Mouse (Mus musculus) right cerebral cortex, postnatal 4 days (tissue): ENCODE measurements around the gene Mllt11.

Experiments used
- DNase-seq: peaks from one replicate; pipeline ENCODE4 v3.0.0-alpha.2; 2022

Mllt11 gene

GRCm38 (mm10) chr3:95231298-95232221 is at the start of gene Mllt11:
Gene Mllt11 (minus strand): TSS chr3:95232171.
- DNase-seq, result no peak

GRCm38 (mm10) chr3:95281216-95282126 is 49.5 kb upstream of the Mllt11 start, which contains the start of the genes Mindy1 and Prune1:
Gene Mindy1 (plus strand): TSS chr3:95281345.
Gene Prune1 (minus strand): TSS chr3:95282076.
- DNase-seq, result peak; percentile 99

DNA sequence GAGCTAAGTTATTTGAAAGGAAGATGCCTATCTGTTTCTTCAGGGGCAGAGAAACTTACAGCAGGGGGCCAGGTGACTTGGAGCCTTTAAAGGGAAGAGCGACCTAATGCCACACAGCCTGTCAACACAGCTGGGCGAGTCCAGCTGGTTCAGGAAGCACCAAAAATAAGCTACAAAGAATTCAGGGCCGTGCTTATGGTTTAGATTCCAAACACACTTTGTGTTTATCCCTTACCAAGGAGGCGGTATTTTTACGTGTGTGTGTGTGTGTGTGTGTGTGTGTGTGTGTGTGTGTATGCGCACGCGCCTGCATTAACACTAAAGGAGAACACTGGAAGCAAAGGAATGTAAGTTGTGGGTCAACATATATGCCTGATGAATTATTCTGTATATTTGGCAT is 48.8 kb upstream of the Mllt11 start:
- DNase-seq, result peak; percentile 29

DNA sequence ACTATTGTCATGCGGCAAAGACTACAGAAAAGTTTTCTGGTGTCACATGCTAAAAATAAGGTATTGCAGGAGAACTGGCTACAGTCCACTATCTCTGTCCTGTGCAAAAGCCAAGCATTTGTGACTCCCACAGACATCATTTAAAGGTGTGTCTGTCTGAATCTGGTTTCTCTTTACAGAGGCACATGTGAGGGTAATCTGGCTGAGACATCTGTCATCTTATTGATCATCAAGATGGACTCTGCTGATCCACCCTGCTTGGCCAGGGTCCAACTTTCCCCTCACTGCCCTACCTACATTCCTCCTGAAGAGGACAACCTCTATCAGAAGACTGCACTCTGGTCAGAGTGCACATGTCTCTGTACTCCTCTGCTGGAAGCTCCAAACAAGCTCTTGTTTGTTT is 45.2 kb upstream of the Mllt11 start:
- no peak for DNase-seq

GRCm38 (mm10) chr3:95276428-95276934 is 44.5 kb upstream of the Mllt11 start:
- no peak for DNase-seq

GRCm38 (mm10) chr3:95275161-95275560 is 43.2 kb upstream of the Mllt11 start:
- DNase-seq, result no peak

DNA sequence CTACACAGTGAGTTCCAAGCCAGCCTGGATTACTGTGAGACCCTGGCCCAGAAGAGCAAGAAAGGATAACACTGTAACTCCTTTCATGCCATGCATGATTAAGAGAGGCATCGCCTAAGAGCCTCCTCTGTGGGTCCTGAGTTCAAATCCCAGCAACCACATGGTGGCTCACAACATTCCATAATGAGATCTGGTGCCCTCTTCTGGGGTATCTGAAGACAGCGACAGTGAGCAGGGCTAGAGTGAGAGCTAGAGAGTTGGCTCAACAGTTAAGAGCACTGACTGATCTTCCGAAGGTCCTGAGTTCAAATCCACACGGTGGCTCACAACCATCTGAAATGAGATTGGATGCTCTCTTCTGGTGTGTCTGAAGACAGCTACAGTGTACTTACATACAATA is 42.5 kb upstream of the Mllt11 start:
- no peak for DNase-seq

GRCm38 (mm10) chr3:95273471-95273870 is 41.5 kb upstream of the Mllt11 start:
- DNase-seq, result no peak

DNA sequence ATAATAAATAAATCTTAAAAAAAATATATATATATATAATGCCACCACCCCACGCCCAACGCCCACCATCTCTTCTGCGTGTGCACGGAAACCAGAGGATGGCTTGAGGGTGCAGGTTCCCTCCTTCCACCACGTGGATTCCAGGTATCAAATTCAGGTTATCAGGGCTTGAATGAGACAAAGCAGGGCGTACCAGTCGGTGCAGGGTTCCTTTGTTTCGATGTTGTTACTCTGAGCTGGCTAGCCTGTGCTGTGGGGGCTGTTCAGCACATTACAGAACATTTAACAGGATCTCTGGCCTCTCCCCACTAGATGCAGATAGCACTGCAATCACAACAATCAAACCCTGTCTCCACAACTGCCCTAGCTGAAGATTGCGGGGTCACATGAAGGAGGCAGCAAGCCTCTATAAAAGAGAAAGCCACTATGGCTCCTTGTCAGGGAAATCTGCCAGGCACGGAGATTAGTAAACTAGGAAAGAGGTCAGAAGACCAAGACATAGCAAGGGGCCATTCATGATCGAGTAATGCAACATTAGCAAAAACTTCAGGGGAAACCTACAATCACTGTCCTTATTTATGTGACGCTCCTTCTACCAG is 38.9 kb upstream of the Mllt11 start:
- no peak for DNase-seq

- no peak for DNase-seq
Observed at GRCm38 (mm10) chr3:95269789-95270188, 37.8 kb upstream of the Mllt11 start.

- DNase-seq, result no peak
Observed at GRCm38 (mm10) chr3:95267855-95268254, 35.9 kb upstream of the Mllt11 start.

DNA sequence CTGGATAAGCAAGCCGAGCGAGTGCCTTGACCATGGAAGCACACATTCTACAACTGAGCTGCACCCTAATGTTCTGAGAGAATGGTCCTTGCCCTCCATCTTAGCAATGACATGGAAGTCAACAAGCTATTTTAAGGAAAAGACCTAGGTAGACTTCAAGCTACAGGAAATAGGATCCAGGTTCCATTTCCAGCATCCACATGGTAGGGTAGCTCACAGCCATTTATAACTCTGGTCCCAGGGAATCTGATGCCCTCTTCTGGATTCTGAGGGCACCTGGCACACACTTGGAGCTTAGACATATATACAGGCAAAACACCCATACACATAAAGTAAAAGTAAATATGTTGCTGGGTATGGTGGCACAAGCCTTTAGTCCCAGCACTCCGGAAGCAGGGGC is 34.1 kb upstream of the Mllt11 start:
- DNase-seq, result no peak

DNA sequence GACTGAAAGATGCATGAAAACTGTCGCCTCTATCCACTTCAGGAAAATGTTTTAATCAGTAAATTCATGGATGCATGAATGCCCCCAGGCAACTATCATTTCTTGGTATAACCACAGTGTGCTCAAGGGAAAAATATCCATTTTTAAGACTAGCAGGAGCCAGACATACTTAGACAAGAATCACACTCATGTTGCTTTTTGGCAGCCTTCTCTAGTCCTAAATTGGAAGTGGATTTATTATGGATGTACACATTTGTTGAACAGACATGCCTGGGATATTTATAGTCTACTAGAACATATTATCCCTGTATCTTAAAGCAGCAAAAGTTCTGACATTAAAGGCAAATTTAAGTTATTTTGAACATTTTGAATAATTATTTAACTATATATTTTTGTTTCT is 32.8 kb upstream of the Mllt11 start:
- DNase-seq, result no peak

DNA sequence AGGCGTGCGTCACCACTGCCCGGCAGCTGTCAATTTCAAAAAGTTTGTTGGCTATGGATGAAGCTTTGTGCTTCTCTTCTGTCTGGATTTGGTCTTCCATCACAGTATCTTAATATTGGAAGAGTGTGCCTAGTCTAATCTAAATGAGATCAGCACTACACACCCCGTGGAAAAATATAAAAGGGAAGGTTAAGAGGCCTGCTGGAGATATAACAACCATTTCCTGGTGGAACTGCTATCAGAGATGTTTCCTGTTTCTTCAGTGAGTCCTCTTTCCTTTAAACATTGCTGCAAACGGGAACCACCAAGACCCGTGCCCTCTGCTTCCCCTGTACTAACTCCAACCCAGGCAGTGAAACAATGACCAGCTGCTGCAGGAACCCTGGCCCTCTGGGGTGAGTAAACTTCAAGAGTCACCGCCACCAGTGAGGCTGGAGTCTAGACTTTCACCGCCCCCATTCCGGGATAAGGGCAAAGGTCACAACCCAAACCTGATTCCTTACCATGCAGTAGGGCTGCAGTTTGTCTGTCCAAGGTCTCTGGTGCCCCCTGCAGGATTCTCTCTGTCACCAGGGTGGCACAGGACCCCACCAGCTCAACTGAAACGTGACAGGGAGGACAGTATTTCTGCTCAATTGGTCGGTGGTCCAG is 31.2 kb upstream of the Mllt11 start:
- peak; percentile 69 for DNase-seq

DNA sequence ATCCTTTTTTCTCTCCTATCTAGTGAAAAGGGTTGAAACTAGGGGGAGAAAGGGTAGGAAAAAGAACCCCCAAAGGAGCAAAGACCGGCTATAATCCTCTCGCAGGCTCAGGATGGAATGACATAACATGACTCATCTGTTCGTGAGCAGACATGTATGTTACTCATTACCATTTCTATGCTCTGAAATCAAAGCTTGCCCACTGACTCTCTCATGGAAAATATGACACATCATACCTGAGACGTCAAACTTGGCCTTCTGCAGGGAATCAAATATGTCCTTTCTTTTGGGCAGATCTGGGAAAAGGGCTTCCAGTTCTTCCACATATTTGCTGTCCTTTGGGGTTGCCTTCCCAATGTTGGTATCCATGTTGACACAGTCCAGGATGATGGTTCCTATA is 30.0 kb upstream of the Mllt11 start:
- no peak for DNase-seq

GRCm38 (mm10) chr3:95256931-95257330 is 25.0 kb upstream of the Mllt11 start:
- DNase-seq, result no peak

- no peak for DNase-seq
Observed at GRCm38 (mm10) chr3:95250783-95251424, 18.9 kb upstream of the Mllt11 start, which contains the start of gene Bnipl. Gene Bnipl (minus strand): TSS chr3:95251193.

- no peak for DNase-seq
Observed at GRCm38 (mm10) chr3:95250361-95250760, 18.4 kb upstream of the Mllt11 start.

DNA sequence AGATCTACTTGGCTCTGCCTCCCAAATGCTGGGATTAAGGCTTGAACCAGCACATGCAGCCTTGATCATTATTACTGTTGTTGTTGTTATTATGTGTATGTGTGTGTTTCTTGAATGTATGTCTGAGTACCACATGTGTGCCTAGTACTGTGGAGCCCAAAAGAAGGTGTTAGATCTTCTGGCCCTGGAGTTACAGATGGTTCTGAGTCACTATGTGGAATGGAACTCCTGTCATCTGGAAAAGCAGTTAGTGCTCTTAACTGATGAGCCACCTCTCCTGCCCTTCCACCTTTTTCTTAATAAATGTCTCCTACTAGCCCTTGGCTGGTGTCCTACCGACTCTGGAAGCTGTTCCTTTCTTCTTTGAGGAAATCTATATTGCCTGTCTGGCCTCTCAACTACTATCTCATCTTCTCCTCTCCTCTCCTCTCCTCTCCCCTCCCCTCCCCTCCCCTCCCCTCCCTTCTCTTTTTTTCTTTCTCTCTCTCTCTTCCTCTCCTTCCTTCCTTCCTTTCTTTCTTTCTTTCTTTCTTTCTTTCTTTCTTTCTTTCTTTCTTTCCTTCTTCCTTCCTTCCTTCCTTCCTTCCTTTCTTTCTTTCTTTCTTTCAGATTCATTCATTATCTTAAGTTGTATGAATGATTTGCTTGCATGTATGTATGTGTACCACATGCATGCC is 15.8 kb upstream of the Mllt11 start:
- DNase-seq, result no peak

- peak; percentile 55 for DNase-seq
Observed at GRCm38 (mm10) chr3:95246465-95247231, 14.7 kb upstream of the Mllt11 start.
